Mouse (Mus musculus): ENCODE results near the gene Cnot11. TPM values are rescaled to one million over a fixed set of nuclear protein-coding genes. Genes with fewer than 3 reads are reported as not detected.
A peak's percentile ranks its signal among the peaks of the same experiment; 100 is the strongest.

The Cnot11 gene
- total RNA-seq, 2 experiments from 2014 or later, result 18.3 to 18.8 TPM

DNA sequence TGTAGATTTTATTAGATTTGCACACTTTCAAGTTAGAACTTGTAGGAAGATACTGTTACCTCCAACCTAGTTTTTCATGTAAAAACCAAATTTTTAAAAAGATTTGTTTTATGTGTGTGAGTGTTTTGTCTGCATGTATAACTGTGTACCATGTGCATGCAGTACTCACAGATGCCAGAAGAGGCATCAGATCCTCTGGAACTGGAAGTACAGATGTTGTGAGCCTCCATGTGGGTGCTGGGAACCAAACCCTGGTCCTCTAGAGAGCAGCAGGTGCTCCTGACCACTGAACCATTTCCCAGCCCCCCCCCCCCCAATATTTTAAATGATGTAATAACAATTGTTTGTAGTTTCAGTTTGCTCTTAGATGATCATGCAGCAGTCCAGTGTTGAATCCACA lies 5.8 kb downstream of the Cnot11 start:
- no peak for TF ChIP-seq CTCF (IDR thresholded peaks at IDR 0.05)
- intact Hi-C loops (cut with DNase I), result no loop called here
- H3K4me3 ChIP-seq, result no peak overlapping the region
- DNase-seq, result no peak
- no peak overlapping the region for H3K27ac ChIP-seq

DNA sequence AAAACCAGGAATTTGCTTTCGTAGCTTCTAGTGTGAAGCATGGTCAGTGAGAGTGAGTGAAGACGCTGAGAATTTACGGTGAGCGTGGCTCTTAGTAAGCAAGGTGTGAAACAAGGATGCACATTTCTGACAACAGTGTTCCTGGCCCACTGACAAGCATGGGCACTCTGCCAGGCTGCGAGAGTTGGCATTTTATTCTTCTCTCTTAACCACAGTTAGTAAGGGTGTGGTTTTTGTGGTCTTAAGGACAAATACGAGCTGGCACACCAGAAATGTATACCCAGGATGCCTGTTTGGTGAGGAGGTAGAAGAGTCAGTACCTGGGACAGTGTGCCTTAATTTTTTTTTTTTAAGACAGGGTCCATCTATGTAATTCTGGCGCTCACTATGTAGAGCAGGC lies 10.8 kb downstream of the Cnot11 start:
- TF ChIP-seq CTCF (IDR thresholded peaks at IDR 0.05), result no peak
- no peak for DNase-seq
- Histone ChIP-seq H3K4me3 (no peak overlapping the region), H3K27ac (no peak overlapping the region)
- intact Hi-C loops (cut with DNase I), result no loop called here

DNA sequence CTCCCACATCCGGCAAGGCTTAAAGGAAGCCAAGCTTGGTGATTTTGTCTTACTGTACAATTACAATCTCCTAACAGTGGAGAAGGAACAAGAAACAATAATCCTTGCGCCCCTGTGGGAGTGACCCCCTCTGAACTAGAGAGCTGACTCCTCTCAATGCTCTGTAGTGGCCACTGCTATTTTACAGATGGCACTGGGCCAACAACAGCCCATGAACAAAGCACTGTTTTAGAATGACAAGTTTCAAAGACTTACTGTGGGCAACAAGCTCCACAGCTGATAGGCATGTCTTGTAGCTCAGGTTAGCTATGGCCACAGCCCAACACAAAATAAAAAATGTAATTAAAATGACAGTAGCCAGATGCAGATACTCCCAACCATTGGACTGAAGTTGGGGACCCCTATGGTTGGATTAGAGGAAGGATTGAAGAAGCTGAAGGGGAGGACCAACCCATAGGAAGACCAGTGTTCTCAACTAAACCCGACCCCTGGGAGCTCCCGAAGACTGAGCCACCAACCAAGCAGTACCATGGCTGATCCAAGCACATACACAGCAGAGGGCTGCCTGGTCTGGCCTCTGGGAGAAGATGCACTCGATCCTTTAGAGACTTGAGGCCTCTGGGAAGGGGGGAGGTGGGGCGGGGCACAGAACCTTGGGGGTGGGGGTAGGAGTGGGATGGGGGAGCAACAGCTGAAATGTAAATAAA lies 11.5 kb downstream of the Cnot11 start:
- DNase-seq, result no peak
- Histone ChIP-seq H3K27ac (no peak overlapping the region), H3K4me3 (no peak overlapping the region)
- intact Hi-C loops (cut with DNase I), result no loop called here
- no peak for TF ChIP-seq CTCF (IDR thresholded peaks at IDR 0.05)

DNA sequence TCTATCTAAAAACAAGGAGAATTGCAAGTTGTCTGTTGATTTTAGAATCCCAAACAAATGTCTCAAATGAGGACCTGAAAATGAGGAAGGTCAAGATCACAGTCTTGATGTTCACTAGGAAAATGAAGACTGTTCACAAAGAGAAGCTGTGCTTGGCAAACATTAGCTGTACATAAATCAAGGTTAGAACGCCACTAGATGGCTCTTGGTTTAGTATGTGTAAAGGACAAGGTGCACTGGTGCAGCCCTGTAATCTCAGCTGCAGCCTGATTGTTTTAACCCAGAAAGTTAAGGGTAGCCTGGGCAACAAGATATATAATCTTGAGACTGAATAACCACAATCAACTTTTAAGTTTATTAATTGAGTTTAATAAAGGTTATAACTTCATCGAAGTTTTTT lies 12.4 kb downstream of the Cnot11 start:
- TF ChIP-seq CTCF (IDR thresholded peaks at IDR 0.05), result 0 out of 2 replicates have a peak, but pooled peaks have one; percentile 4
- H3K4me3 ChIP-seq, result no peak overlapping the region
- intact Hi-C loops (cut with DNase I), result no loop called here
- DNase-seq, result no peak
- no peak overlapping the region for H3K27ac ChIP-seq

DNA sequence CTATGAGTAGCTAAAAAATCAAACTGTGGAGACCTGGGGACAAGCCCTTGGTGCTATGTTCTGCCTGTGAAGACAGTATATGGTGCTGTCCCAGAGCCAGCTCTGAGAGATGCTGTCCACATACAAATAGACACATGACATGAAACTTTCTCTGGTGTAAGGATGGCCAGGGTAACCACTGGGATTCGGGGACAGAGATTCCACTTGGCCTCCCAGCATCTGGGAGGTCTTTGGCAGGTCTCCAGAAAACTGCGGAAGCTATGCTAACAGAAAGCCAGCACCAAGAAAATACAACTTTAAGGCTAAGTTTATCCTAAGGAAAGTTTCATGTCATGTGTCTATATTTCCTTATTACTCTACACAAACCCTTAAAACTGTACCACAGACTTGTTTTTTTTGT lies 15.0 kb downstream of the Cnot11 start:
- Histone ChIP-seq H3K27ac (no peak overlapping the region), H3K4me3 (no peak overlapping the region)
- TF ChIP-seq CTCF (IDR thresholded peaks at IDR 0.05), result no peak
- intact Hi-C loops (cut with DNase I), result no loop called here
- no peak for DNase-seq

DNA sequence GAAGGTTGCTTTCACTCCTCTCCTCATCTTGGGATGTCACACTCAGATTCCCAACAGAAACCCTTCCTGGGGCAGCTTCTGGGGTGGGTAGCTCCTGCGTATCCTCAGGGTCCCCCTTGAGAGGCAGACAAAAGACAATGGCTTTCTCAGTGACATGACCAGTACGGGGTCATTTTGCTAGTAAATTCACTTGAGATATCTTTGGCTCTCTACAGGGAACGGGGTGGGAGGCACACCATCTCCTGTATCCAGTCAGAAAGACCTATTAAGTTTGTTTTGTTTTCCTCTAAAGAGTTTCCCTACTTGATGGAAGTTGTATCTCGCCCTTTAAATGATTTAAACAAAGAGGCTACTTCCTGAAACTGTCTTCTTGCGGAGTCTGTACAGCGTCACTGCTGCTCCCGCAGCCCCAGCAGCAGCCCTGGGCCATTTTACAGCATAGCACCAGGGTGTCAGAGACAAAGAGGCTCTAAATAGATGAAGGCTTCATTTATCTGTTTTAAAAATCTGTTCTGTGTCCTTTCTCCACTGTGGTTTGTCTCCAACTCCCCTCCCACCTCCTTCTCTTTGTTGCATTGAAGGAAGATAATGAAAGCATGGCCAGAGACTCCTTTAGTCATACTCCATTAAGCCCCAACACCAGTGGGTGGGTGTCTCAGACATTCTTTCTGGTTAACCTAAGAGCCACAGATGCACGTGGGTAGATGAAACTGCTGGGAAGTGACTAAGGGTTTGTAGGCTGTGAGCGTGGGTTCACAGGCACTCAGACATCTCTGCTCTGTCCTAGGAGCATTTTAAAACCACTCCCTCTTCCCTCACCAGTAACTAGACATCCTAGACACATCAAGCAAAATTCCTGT lies 21.0 kb downstream of the Cnot11 start:
- no peak for DNase-seq
- H3K4me3 ChIP-seq, result no peak overlapping the region
- no peak overlapping the region for H3K27ac ChIP-seq
- no peak for TF ChIP-seq CTCF (IDR thresholded peaks at IDR 0.05)
- intact Hi-C loops (cut with DNase I), result no loop called here

DNA sequence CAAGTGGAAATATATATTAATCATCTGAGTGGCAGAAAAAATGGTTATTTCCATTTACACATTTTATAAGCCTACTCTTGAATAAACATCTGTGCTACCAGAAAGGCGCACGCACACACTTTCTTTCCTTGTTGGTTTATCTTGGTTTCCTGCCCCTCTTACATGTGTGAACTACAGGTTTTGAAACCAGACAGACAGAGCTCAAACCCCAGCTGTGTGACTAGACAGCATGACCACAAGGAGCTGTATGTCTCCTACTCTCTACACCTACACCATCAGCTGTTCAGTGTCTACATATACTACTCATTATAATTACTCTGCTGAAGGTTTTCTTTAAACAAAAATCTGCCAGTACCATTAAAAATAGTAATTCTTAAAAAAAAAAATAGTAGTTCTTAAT lies 24.2 kb downstream of the Cnot11 start:
- intact Hi-C loops (cut with DNase I), result no loop called here
- no peak for DNase-seq
- Histone ChIP-seq H3K27ac (no peak overlapping the region), H3K4me3 (no peak overlapping the region)
- no peak for TF ChIP-seq CTCF (IDR thresholded peaks at IDR 0.05)

DNA sequence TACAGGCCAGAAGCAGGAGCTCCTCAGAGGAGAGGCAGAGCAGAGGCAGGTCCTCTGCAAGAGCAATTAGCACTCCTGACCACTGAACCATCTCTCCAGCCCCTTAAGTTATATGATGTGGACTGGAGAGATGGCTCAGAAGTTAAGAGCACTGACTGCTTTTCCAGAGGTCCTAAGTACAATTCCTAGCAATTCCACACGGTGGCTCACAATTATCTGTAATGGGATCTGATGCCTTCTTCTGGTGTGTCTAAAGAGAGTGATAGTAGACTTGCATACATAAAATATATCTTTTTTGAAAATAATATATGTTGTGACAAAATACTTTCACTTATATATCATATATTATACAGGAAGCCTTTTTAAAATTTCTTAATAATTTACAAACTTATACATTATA lies 27.1 kb downstream of the Cnot11 start:
- Histone ChIP-seq H3K27ac (no peak overlapping the region), H3K4me3 (no peak overlapping the region)
- TF ChIP-seq CTCF (IDR thresholded peaks at IDR 0.05), result no peak; the same call in 1 of the 2 replicates
- DNase-seq, result no peak
- intact Hi-C loops (cut with DNase I), result no loop called here

DNA sequence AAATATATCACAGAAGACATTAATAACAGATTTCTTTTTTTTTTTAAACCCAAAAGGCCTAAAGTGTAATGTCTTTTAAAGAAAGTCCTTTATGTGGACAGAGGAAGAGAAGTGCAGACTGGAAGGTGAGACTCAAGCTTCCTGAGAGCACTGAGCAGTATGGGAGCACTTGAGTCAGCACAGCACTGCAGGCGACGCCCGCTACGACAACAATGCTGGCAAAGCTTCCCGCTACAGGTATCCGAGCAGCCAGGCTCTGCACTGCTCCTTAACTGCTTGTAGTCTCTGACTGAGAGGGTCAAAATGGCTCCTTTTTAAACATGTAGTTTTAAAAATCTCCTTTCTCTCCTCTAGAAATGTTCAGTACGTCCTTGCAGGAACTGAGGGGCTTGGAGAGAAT lies 28.4 kb downstream of the Cnot11 start:
- Histone ChIP-seq H3K27ac (no peak overlapping the region), H3K4me3 (no peak overlapping the region)
- DNase-seq, result no peak
- intact Hi-C loops (cut with DNase I), result no loop called here
- no peak for TF ChIP-seq CTCF (IDR thresholded peaks at IDR 0.05)

DNA sequence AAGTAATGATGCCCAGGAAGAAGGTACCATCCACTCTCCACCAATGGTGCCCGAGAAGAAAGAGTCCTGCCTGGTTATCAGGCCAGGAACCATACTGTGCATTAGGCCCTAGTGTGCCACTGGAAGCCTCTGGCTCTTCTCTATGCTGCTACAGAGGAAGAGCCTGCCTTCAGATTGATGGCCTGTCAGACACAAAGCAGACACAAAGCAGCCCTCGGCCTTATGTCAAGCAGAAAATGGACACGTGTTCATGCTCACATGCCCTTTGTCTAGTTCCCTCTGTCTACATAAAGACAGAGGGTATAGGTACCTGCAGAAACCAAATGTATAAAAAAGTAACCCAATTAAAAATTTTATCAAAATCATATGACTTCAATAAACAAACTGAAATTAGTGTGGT lies 29.8 kb downstream of the Cnot11 start:
- no peak for DNase-seq
- intact Hi-C loops (cut with DNase I), result no loop called here
- Histone ChIP-seq H3K4me3 (no peak overlapping the region), H3K27ac (no peak overlapping the region)
- no peak for TF ChIP-seq CTCF (IDR thresholded peaks at IDR 0.05)

DNA sequence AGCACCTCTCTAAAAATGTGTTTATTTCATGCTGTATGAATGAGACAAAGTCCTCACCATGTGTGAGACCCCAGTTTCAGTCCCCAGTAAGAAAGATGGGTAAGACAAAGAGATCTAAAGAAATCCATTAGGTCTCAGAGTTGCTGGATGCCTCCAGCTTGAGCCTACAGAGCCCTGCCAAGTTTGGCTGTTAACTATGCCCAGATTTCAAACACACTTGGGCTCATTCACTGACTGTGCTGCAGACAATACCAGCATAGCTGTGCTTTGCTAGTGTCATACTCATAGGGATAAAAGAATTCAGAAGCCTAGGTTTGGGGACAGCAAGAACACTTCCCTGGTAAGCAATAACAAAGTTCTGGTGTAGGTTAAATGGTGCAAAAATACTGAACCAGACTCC lies 33.3 kb downstream of the Cnot11 start:
- TF ChIP-seq CTCF (IDR thresholded peaks at IDR 0.05), result no peak
- no peak overlapping the region for H3K4me3 ChIP-seq
- H3K27ac ChIP-seq, result no peak overlapping the region
- intact Hi-C loops (cut with DNase I), result no loop called here
- no peak for DNase-seq

DNA sequence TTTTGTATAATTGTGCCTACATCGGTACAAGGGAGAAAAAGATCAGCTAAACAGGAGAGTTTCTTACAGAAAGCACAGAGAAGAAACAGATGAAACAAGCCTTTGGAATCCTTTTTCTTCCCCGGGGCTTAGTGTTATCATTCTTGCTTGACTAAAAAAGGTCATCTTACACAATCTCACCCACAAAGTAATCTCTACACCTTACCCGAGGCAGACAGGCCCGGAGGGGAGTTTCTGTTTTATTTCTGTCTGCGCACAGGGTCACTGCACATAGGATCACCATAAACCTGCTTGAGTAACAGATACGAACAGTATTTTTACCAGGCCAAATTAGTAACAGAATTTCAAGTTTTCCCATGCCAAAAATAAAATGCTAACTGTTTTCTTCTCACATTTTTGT lies 36.9 kb downstream of the Cnot11 start:
- H3K4me3 ChIP-seq, result no peak overlapping the region
- DNase-seq, result no peak
- intact Hi-C loops (cut with DNase I), result no loop called here
- no peak overlapping the region for H3K27ac ChIP-seq
- no peak for TF ChIP-seq CTCF (IDR thresholded peaks at IDR 0.05)

DNA sequence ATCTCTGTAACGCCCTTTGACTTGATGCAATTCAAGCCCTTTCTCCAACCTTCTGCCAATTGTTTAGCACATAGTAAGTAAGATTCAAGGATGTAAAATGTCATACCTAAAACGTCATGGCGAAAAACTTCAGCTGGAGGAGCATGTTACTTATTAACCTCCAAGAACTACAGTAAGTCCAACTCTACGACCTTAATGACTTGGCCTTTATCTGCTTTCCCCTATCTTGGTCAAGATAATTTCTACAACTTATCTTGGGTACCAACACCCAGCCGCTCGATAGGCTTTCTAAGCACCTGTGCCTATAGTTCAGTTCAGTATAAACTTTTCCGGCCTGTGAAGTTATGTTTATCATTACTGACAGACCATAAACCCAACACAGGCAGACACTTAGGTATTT lies 39.1 kb downstream of the Cnot11 start:
- DNase-seq, result no peak
- Histone ChIP-seq H3K27ac (no peak overlapping the region), H3K4me3 (no peak overlapping the region)
- no peak for TF ChIP-seq CTCF (IDR thresholded peaks at IDR 0.05)
- intact Hi-C loops (cut with DNase I), result no loop called here

Data from gastrocnemius, adult 2 months (tissue).